Mouse (Mus musculus): ENCODE measurements at regions not wholly inside any gene's neighbourhood (a gene's known extent, or its start where the extent isn't known, plus 50 kb on each side); places are given as distances from the start of the nearest gene placed in this dataset.

GRCm38 (mm10) chrX:114690857-114691256 lies 214.0 kb upstream of the Ube2dnl1 start:
- DNase-seq (ENCODE audit: extremely low spot score), result no peak

- DNase-seq (ENCODE audit: extremely low spot score), result peak; percentile 1
Observed at GRCm38 (mm10) chrX:114694540-114694939, 210.3 kb upstream of the Ube2dnl1 start.

- DNase-seq (ENCODE audit: extremely low spot score), result no peak
Observed at GRCm38 (mm10) chrX:114728211-114728610, 176.6 kb upstream of the Ube2dnl1 start.

All from embryo, embryonic 9.5 days (tissue).